Mouse (Mus musculus) liver, postnatal 0 days (tissue): Measurements from ENCODE around the gene Lmo2. TPM values are rescaled to one million over a fixed set of nuclear protein-coding genes. Genes with fewer than 3 reads are reported as not detected.
"Not testable (repeated sequence)": the region's sequence is repeated elsewhere in the genome, so short reads cannot be mapped to it uniquely, and the experiment has no call there.

ENCODE experiments used
- ATAC-seq: fragments of 200-750 bp; cut with Nextera tagmentation; 2 replicates; pipeline ENCODE4 v1.8.0; 2017; ENCODE audit warnings: mild to moderate bottlenecking, moderate library complexity
- DNase-seq: peaks from one replicate; pipeline ENCODE4 v3.0.0-alpha.2; 2016
- H3K27ac ChIP-seq: fragments of 300-500 bp; sonication (generic); 2 replicates; pipeline ENCODE4 v1.5.1; 2014; ENCODE audit warnings: antibody characterized with exemption, moderate library complexity, mild to moderate bottlenecking, low read depth
- H3K27me3 ChIP-seq: fragments of 300-500 bp; sonication (generic); 2 replicates; pipeline ENCODE4 v1.6.1; 2014; ENCODE audit warnings: low read length, control low read depth, mixed read lengths; ENCODE audit not compliant: insufficient read depth
- H3K36me3 ChIP-seq: fragments of 300-500 bp; sonication (generic); replicated peaks from 2 replicates; pipeline ENCODE4 v1.6.1; 2014; ENCODE audit warnings: mild to moderate bottlenecking, control low read depth, low read length, moderate library complexity, mixed read lengths; ENCODE audit not compliant: insufficient read depth
- H3K4me1 ChIP-seq: fragments of 300-500 bp; sonication (generic); 2 replicates; pipeline ENCODE4 v1.6.1; 2014; ENCODE audit warnings: antibody characterized with exemption, mild to moderate bottlenecking, control low read depth; ENCODE audit not compliant: insufficient read depth
- H3K4me2 ChIP-seq: fragments of 300-500 bp; sonication (generic); 2 replicates; pipeline ENCODE4 v1.6.1; 2014; ENCODE audit warnings: low read depth, mild to moderate bottlenecking, low read length, moderate library complexity, mixed read lengths
- H3K4me3 ChIP-seq: fragments of 300-500 bp; sonication (generic); 2 replicates; pipeline ENCODE4 v1.5.1; 2014; ENCODE audit warnings: low read depth, low read length
- H3K9ac ChIP-seq: fragments of 300-500 bp; sonication (generic); replicated peaks from 2 replicates; pipeline ENCODE4 v1.6.1; 2014; ENCODE audit warnings: mild to moderate bottlenecking, moderate library complexity
- H3K9me3 ChIP-seq: fragments of 300-500 bp; sonication (generic); 2 replicates; pipeline ENCODE4 v1.6.1; 2016; ENCODE audit warnings: mild to moderate bottlenecking, control low read depth, low read length, mixed read lengths
- CTCF ChIP-seq: sonication (generic); IDR thresholded peaks from 2 replicates; pipeline ENCODE4 v1.5.1; 2016; ENCODE audit warnings: antibody characterized with exemption, low read depth
- EP300 ChIP-seq: IDR thresholded peaks from 2 replicates; pipeline ENCODE4 v1.6.1; 2016; ENCODE audit warnings: antibody characterized with exemption, low read depth, mild to moderate bottlenecking
- WGBS: fragments of 180-500 bp; shearing (Covaris S2); extraction: QIAGEN DNeasy Blood & Tissue Kit; methylation state at CpG from one replicate; pipeline ENCODE4 v1.1.7; 2014; ENCODE audit not compliant: insufficient replicate concordance; 5-methylcytosine and 5-hydroxymethylcytosine counted together
- polyA plus RNA-seq: library from polyadenylated mRNA; unstranded; fragments of >200 nt; fragmentation: Nextera tagmentation; extraction: Ambion mirVana; gene quantifications from 2 replicates; pipeline ENCODE4 v1.2.1, GENCODE M21; 2015

Gene Lmo2
- polyA plus RNA-seq, 1 experiment from 2014 or later: 58.8 TPM

- Histone ChIP-seq H3K4me3 (no peak overlapping the region), H3K9me3 (no peaks in the 10 kb centered on the region), H3K27ac (no peak overlapping the region), H3K9ac (no peak overlapping the region), H3K27me3 (peaks cover 5% of the 10 kb centered on the region; the same call in 1 of the 2 replicates), H3K4me1 (no peaks in the 10 kb centered on the region), H3K4me2 (no peak overlapping the region), H3K36me3 (no peaks in the 10 kb centered on the region)
- WGBS: 20% methylated on average over 2 of the region's 2 CpGs
- ATAC-seq: peak; percentile 51; the same call in 1 of the 2 replicates
- no peak for TF ChIP-seq EP300
- peak; percentile 84 for TF ChIP-seq CTCF
- DNase-seq: no peak
These were observed 43.3 kb downstream of the Lmo2 start for GRCm38 (mm10) chr2:104001076-104001475.

GRCm38 (mm10) chr2:104001861-104002260 lies 44.1 kb downstream of the Lmo2 start:
- no peak for DNase-seq
- no peak overlapping the region for H3K4me2 ChIP-seq
- no peak overlapping the region for H3K27ac ChIP-seq
- H3K4me1 ChIP-seq: no peaks in the 10 kb centered on the region
- no peak overlapping the region for H3K9ac ChIP-seq
- H3K27me3 ChIP-seq: peaks cover 5% of the 10 kb centered on the region; the same call in 1 of the 2 replicates
- H3K4me3 ChIP-seq: no peak overlapping the region
- no peaks in the 10 kb centered on the region for H3K9me3 ChIP-seq
- no peak for ATAC-seq
- TF ChIP-seq CTCF: no peak
- TF ChIP-seq EP300: no peak
- H3K36me3 ChIP-seq: no peaks in the 10 kb centered on the region
- WGBS: 57% methylated on average over 4 of the region's 4 CpGs

GRCm38 (mm10) chr2:104002711-104003413 lies 45.1 kb downstream of the Lmo2 start:
- DNase-seq (peak; percentile 77), ATAC-seq (peak; percentile 54; the same call in 1 of the 2 replicates)
- Histone ChIP-seq H3K9me3 (no peaks in the 10 kb centered on the region), H3K4me1 (no peaks in the 10 kb centered on the region), H3K27ac (no peak overlapping the region), H3K27me3 (peaks cover 5% of the 10 kb centered on the region; the same call in 1 of the 2 replicates), H3K36me3 (no peaks in the 10 kb centered on the region), H3K4me3 (no peak overlapping the region), H3K4me2 (no peak overlapping the region), H3K9ac (no peak overlapping the region)
- 31% methylated on average over 16 of the region's 16 CpGs for WGBS
- TF ChIP-seq EP300 (no peak), CTCF (peak; percentile 87)

GRCm38 (mm10) chr2:104007793-104008519 lies 50.2 kb downstream of the Lmo2 start:
- H3K27ac ChIP-seq: peak overlapping the region; percentile 72
- no peak for TF ChIP-seq CTCF
- no peak for TF ChIP-seq EP300
- no peak overlapping the region for H3K4me3 ChIP-seq
- DNase-seq: no peak
- H3K9ac ChIP-seq: no peak overlapping the region
- peaks cover 5% of the 10 kb centered on the region; the same call in 1 of the 2 replicates for H3K27me3 ChIP-seq
- peak; percentile 89 for ATAC-seq
- H3K9me3 ChIP-seq: no peaks in the 10 kb centered on the region
- WGBS: 60% methylated on average over 7 of the region's 7 CpGs
- H3K4me1 ChIP-seq: peaks cover 3% of the 10 kb centered on the region; the same call in 1 of the 2 replicates
- no peaks in the 10 kb centered on the region for H3K36me3 ChIP-seq
- no peak overlapping the region for H3K4me2 ChIP-seq

- not testable (repeated sequence) for H3K36me3 ChIP-seq, H3K27me3 ChIP-seq, H3K4me1 ChIP-seq, H3K9me3 ChIP-seq, H3K4me2 ChIP-seq, DNase-seq, H3K9ac ChIP-seq, H3K4me3 ChIP-seq
- peak; percentile 55; the same call in 1 of the 2 replicates for ATAC-seq
- peak overlapping the region; percentile 72; the same call in 1 of the 2 replicates for H3K27ac ChIP-seq
- WGBS: 69% methylated on average over 3 of the region's 3 CpGs
These were observed 51.1 kb downstream of the Lmo2 start for GRCm38 (mm10) chr2:104008853-104009252.

- ATAC-seq (no peak), DNase-seq (no peak)
- H3K4me3 ChIP-seq: no peak overlapping the region
- peaks cover 3% of the 10 kb centered on the region; the same call in 1 of the 2 replicates for H3K4me1 ChIP-seq
- H3K9ac ChIP-seq: no peak overlapping the region
- 55% methylated on average over 7 of the region's 7 CpGs for WGBS
- no peak overlapping the region for H3K27ac ChIP-seq
- no peaks in the 10 kb centered on the region for H3K27me3 ChIP-seq
- H3K4me2 ChIP-seq: no peak overlapping the region
- H3K36me3 ChIP-seq: no peaks in the 10 kb centered on the region
- H3K9me3 ChIP-seq: no peaks in the 10 kb centered on the region
- TF ChIP-seq CTCF (no peak), EP300 (no peak)
These were observed 65.3 kb downstream of the Lmo2 start for GRCm38 (mm10) chr2:104023096-104023495.
